Mouse (Mus musculus) c-Kit-positive CD71-positive TER-119-negative erythroid progenitor cells, embryonic 14.5 days (primary cell): ENCODE measurements around the gene Rgs6.

Source experiments
- DNase-seq: peaks from one replicate; pipeline ENCODE4 v3.0.0-alpha.2; 2013; ENCODE audit warnings: low read depth

The Rgs6 gene

DNA sequence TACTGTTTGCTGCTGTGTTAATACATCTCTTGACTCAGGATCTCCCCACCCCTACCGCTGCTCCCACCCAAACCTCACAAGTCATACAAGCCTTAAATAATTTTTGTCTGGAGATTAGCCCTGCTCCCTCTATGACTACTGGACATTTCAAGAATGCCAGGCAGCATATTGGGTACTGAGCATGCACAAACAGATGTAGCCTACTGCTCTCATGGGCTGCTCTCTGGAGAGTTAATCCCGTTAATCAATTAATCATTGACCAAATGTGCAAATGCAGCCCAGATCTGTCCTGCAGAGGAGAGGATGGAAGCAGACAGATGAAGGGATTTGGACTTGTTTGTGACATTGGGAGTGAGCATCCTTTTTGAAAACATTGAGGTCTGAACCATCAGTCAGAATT lies at the start of gene Rgs6:
Gene Rgs6 (plus strand): TSS at position 276 of the 400 bp plus-strand sequence.
- no peak for DNase-seq

DNA sequence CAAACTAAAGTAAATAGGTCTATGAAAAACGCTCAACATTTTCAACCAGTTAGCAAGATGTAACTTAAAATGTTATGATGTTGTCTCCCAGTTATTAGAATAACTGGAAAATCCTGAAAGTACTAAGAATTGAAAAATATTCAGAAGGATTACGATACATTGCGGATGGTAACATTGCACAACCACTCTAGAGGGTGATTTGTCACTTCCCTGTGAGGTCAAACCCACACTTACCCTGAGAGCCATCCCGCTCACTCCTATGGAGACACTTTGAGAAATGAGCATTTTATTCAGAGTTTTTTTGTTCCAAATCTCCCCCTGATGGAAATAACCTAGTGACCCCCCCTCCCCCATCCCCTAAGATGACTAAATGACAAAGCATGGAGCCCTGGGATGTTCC lies 41.0 kb upstream of the Rgs6 start:
- DNase-seq = no peak

DNA sequence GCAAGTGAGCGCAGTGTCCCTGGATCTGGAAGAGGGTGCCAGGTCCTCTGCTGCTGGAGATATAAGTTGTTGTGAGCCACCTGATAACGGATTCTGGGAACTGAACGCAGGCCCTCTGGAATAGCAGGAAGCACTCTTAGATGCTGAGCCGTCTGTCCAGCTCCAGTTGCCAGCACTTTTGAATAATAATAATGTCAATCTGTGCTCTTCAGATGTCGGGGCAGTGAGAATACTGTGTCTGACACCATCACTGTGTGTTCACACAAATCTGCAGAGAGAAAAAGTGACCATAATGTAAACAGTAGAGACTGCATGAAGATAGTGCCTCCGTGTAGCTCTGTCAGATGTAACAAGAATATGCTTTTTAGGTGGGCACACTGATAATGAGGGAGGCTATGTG lies 38.9 kb upstream of the Rgs6 start:
- DNase-seq = no peak

DNA sequence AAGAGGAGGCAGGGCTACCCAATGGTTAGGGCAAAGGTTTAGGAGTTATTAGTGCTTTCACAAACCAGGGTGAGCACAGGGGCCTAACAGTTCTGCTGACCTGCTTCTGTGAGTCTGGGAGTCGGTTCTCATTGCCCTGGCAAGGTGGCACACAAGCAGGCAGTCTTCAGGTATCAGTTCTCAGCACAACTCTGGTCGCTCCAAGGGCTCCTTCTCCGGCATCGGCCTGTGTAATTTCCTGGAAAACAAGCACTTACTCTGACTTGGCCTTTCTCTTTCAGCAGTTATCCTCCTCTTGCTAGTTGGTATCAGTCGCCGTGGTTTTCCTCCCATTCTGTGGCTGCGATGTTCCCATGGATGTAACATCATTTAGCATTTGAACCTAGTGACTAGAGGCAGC lies 38.0 kb upstream of the Rgs6 start:
- DNase-seq = no peak

DNA sequence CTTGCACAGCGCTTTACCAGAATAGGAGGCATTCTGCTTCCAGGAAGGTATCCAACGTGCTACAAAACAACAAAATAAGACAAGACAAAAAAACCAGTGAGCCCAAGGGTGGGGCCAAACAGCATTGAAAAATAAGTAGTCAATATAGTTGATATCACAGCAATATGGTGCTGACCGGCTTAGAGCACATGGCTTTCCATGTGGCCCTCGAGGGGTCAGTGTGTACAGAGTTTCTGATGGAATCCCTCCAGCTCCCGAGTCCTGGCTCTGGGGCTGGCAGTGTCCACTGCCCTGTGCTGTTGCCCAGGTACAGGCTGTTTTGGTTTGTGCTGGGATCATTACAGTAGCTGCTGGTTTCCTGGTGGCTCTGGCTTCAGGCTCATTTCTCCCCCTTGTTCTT lies 35.7 kb upstream of the Rgs6 start:
- no peak for DNase-seq

DNA sequence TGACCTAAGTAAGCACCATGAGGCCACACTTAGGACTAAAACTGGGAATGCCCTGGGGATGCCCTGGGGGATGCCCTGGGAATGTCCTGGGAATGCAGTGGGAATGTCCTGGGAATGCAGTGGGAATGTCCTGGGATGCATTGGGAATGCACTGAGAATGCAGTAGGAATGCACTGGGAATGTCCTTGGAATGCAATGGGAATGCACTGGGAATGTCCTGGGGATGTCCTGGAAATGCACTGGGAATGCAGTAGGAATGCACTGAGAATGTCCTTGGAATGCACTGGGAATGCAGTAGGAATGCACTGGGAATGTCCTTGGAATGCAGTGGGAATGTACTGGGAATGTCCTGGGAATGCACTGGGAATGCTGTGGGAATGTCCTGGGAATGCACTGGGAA lies 25.2 kb upstream of the Rgs6 start:
- no peak for DNase-seq

DNA sequence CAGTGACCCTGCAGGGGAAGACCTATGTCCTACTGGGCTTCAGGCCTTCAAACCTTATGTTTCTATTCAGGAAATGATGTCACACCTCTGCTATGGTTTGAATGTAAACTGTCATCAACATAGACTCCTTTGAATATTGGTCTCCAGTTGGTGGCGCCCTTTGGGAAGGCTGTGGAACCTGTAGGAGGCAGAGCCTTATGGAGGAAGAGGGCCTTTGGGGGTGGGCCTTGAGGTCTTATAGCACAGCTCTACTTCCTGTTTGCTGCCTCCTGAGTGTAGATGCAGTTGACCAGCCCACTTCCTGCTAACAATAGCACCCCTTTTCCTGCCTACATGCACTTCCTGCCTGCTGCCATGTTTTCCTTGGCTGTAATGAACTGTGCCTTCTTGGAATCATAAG lies 19.7 kb upstream of the Rgs6 start:
- DNase-seq = no peak

DNA sequence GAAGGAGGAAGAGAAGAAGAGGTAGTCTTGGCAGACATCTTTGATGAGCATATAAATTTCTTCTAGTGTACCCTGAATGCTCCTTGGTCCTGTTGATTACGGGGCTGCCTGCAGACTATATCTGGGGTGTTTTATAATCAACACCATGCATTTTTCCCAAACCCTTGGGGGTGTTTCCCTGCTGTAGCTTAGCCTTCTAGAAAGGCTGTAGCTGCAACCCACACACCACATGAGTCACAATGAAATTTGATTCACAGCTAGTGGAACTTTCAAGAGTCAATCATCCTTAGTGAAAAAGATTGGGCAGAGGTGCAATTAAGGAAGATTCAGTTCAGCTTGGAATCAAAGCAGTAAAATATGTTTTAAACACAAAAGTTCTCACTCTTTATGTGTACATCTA lies 15.4 kb upstream of the Rgs6 start:
- no peak for DNase-seq

DNA sequence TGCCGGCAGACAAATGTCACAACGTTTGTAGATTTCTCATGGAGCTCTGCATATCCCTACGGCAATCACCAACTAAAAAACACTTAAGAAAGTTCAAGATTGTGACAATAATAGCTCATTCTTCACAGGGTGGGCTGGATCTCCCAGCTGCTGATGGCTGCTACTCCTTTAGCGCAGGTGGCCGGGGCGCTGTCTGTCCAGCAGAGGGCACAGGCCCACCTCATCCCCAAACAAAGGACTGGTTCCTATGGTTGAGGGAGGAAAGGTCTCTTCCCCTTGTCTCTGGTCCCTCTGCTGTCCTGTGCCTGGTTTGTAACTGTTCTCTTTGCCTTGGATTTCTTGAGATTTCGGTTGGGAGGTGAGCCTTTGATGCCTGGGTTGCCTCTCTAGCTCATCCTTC lies 1.5 kb upstream of the Rgs6 start:
- no peak for DNase-seq

DNA sequence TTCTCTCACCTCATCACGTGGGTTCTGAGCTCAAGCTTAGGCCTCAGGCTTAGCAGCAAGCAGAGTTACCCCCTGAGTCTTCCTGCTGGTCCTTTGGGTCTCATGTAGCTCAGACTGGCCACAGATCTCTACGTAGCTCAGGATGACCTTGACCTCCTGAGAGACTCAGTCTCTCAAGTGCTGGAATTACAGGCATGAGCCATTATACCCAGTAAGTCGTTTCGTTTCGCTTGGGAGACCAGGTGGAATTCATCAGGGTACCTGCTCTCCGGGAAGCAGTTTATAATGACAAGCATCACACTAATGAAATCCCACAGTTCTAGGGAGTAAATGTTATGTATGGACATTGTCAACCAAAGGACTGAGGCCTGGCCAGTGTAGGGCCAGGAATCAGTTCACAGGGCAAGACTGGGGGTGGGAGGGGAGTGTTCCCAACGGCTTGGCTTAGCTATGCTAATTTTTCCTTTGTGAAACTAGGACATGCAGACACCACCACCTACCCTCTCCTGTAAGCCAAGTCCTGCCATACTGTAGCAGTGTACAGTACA lies 670 bp upstream of the Rgs6 start:
- no peak for DNase-seq

DNA sequence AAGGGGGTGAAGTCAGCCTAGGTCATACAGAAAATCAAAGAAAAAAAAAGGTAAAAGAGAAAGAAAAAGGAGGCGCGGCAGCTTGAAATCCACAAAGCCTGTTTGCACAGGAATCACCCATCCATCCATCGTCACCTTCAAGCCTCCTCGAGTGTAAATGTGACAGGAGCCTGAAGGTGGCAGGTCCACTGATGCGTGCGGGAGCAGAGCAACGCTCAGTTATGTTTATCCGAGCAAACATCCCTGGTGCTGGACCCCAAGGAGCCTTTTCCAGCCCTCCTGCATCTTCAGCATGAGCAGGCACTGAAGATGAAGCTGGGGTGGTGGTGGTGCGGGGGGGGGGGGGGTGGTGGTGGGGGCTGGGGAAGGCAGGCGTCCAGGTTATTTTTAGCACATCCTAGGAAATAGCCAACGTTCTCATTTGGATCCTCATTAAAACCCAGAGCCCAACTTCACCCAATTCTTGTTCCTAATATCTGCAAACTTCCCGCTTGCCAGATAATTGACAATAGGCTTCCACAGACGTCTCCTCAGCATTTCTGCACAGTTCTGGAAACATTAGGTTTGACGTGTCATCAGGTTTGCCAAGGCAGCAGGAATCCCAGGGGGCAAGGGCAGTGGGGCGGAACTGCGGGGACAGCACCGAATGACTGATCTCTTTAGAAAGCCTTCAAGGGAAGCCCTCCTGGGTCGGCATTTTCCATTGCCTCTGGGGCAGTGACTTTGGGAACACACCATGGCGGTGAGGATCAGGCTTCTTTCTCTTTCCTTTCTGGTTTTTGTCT lies 946 bp downstream of the Rgs6 start:
- no peak for DNase-seq

DNA sequence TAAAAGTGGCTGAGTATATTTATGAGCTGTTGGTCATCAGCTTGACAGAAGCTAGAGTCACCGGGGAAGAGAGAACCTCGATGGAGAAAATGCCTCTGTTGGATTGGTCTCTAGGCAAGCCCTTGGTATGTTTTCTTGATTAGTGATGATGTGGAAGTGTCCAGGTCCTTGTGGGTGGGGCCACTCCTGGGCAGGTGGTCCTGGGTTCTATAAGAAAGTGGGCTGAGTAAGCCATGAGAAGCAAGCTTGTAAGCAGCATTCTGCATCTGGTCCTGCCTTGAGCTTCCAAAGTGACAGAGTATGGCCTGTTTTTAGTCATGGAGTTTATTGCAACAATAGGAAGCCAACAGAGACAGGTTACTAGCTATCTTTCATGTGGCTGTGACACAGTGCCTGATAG lies 10.9 kb downstream of the Rgs6 start:
- no peak for DNase-seq

DNA sequence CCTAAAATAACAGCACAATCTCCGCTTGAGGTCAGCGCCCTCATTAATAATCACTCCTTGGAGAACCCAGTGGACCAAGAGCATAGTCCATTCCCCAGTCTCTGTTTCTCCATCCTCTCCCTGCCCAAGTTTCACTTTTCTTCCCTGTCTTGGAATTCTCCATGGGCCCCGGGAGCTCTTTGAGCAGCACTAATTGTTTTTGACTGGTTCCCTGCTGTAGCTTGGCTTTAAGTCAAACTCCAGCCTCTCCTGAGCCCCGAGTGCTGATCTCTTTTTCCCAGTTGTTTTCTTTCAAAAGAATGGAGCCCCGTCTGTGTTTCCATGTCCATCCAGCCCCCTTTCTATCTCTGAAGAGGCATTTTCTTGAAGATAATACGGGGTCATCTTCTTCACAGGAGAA lies 12.3 kb downstream of the Rgs6 start:
- DNase-seq = no peak

DNA sequence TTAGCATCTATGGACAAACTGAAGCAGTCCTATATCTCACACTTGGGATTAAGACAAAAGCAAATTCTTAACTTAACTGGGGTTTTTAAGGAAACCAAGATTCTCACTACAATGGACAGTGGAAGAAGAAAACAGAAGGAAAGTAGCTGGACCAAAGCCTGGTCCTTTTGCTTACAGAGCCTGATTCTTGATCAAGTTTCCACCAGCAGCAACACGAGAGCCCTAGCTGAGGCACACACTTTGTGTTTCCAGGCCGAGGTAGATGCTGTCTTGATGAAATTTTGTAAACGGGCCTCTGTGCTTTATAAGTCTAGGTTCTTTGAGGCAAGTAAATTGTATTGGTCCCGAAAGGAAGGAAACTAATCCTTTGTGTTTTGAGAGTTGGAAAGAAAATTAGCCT lies 14.7 kb downstream of the Rgs6 start:
- DNase-seq = no peak

DNA sequence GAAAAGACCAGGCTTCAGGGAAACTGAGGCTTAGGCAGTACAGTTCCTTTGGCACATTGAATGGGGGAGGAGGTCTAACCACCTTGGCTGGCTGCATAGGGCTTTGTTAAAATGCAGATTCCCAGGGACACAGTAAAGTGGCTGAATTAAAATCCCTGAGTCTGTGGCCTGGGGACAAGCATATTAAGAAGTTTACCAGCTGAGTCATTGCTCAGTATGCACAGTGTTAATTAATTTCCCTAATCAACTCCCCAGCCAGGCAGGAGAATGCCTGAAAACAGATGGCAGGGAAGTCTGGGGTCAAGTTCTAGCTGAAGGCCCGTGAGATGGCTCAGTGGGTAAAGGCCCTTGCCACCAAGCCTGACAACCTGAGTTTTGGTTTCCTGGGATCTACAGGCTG lies 15.2 kb downstream of the Rgs6 start:
- no peak for DNase-seq

DNA sequence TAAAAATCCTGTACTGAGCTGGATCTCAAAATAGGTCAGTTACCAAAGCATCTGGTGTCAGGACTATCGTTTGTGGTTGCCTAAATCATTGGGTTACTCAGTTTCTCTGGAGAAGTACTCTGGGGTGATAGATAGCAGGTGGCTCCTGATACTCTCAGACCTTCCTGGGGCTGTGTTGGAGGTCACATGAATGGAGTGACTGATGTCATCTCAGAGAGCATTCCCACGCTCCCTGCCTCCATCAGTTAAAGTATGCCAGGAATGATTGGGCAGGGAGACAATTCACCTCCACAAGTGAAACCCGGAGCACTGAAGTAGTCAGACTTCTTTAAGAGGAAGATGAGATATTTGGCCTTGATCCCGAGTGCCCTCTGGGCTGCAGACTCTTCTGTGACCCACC lies 15.9 kb downstream of the Rgs6 start:
- no peak for DNase-seq

DNA sequence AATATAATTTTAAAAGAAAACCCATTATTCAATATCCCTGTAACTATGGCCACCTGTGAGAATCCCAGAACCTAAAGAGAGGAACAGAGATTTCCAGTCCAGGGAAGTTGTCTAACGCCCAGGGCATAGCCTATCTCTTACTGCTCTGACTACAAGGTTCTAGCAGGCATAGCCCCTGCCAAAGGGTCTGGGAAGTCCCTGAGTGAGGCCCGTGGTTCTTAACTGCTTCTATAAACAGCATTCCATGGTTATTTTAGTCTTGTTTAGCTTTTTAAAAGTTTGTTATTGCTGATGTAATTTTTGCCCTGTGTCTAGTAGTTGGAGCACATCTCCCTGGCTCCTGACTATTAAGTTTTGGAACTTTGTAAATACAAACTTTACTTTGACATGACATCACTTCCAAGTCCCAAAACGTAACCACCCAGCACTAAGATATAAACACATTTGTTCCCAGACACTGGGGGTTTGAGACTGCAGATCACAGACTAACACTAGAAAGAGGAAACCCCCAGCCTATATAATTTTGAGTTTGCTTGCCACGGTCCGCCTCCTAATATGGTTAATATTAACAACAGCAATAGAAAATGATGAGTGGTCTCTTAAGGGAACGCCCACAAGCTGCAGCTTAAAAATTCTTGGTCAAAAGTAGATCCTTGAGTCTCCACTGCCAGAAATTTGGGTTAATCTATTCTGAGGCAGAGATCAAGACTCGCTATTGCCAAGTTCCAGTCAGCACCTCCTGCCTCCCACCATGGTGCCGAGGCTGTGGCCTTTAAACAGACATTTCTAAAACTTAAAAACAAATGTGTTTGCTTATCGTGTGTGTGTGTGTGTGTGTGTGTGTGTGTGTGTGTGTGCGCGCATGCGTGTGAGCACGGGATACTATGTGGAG lies 24.9 kb downstream of the Rgs6 start:
- DNase-seq = no peak

DNA sequence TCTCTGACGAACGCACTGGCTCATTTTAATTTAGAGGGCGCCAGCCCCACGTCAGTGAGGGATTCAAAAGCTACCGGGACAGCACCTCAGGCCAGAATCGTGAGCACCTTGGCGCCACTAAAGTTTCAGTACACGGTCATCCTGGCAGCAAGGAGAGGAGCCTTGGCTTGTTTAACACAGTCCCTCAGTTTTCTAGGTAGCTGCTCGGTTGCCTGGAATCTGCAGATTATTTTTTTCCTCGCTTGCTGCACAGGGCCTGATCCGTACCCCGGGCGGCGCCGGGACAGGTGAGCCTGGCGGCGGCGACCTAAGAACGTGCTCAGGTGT lies 28.4 kb downstream of the Rgs6 start:
- DNase-seq = no peak

DNA sequence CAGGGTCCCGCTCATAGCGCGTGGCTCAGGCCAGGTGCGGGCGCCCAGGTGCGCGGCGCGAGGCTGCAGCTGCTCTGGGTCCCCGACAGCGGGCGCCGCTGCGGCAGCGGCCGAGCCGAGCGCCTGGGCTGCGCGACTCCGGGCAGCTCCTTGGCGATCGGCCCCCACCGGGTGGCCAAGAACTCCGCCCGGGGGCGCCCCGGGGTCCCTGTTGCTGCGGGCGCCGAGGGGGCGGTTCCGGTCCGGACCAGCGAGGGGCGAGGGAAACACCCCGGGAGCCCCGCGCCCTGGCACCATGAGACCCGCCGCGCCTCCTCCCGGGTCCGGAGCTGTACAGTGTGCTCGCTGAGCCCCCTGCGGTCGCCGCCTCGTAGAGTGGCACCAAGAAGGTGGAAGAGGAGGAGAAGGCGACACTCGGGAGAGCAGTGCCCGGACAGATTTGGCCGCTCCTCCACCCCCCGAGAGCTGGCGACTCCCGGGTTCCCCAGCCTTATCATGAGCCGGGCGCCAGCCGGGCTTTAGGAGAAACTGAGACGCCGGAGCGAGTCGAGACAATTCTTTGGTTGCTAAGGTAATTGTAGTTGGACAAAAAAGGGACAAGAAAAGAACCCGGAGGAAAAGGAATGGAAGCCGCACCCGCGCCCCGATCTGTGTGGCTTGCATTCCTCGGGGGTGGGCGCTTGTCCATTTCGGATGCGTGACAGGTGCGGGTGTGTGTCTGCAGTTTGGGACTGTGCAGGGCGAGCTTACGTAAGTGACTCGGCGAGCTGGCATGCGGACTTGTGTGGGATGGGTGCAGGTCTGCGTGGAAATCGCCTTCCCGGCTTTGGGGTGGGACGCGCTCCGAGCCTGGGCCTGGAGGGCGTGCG lies 29.0 kb downstream of the Rgs6 start:
- no peak for DNase-seq

DNA sequence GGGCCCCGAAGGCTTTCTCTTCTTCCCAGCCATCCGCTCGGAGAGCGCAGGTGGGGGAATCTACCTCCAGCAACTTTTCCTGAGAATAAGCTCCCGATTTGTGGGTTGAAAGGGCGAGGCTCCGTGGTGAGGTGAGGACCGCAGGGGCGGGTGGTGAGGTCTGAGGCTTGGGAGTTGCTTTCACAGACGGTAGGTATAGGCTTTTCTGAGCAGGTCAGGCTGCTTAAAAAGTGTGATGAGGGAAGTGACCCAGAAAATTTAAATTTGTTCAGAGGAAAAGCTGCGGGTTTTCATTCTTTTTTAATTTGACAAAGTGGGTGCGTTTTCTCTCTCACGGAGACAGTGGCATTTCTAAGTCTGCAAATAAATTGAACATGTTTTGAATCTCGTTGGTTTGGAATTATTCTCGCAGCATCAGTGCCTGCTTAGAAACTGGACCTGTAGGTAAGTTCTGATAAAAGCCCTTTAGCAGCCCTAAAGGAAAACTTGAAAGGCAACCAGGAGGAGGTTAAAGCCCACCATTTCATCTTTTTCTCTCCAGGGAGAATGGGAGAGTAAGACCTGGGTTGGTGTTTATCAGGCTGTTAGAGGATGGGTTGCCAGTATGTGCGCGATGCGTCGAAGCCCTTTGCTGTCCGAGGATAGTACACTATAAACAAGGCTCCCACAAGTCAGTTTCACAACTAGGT lies 29.7 kb downstream of the Rgs6 start:
- no peak for DNase-seq

DNA sequence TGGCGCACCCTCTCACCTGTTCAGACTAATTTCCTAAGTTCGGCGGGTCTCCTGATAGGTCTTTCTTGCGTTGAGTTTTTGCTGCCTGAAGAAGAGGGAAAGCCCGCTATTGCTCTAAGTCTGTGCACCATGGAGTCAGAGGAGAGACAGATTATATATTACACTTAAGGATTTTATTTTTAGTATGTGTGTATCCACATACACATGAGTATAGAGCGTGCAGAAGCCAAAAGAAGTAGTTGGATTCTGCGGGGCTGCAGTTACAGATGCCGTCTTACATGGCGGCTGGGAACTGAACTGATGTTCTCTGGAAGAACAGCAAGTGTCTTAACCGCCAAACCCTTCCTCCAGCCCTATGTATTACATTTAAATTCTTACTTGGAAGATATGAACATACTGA lies 52.3 kb downstream of the Rgs6 start:
- DNase-seq = no peak

DNA sequence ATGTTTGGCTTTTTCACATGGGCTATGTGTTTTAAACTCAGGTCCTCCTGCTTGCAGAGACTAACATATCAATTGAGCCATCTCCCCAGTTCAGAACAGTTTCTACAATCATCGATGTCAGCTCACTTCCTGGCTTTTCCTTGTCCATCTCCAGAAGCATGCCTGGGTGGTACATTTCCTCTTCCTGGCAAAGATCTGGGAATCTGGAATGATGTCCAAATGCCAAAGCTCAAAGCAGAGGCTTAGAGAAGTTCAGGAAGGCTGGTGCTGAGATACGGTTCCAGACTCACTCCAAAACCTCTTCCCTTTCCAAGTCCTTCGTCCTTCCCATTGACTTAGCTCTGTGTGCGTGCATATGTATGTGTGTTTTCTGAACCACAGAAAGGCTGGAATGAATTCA lies 59.8 kb downstream of the Rgs6 start:
- DNase-seq = no peak
